In genomic region chr19:53190232-53190631, GRCm38 (mm10) we compare ENCODE assay signal across 19 mouse cellular contexts. TPM values are rescaled to one million over a fixed set of nuclear protein-coding genes. Genes with fewer than 3 reads are reported as not detected.
DNase-seq lines count a peak whose midpoint lies in the region; ATAC-seq and TF ChIP-seq lines count a peak whose summit lies in the region.
"Had no signal": no experiment of that assay in that cellular context is flagged by ENCODE, and none has a peak within 500 bp of the region (broad histone marks: within the 10 kb centered on the region; RNA-seq: fewer than 3 reads in every experiment).

No protein-coding gene starts in this region.

- no peaks in the 10 kb centered on the region for H3K9me3 ChIP-seq in heart, embryonic 15.5 days (replicated peaks)
- H3K9me3 ChIP-seq in heart, embryonic 12.5 days (replicated peaks): no peaks in the 10 kb centered on the region
- no peaks in the 10 kb centered on the region for H3K9me3 ChIP-seq in heart, postnatal 0 days (replicated peaks; ENCODE audit: control insufficient read depth, low read length)
- H3K9me3 ChIP-seq: embryonic facial prominence, embryonic 13.5 days; midbrain, embryonic 12.5 days; neural tube, embryonic 12.5 days had no signal

- no peak overlapping the region for H3K9ac ChIP-seq in heart, embryonic 15.5 days
- H3K9ac ChIP-seq in heart, embryonic 12.5 days: no peak overlapping the region
- H3K9ac ChIP-seq in heart, postnatal 0 days (replicated peaks; ENCODE audit: low read depth, low read length): no peak overlapping the region
- H3K9ac ChIP-seq: embryonic facial prominence, embryonic 13.5 days; midbrain, embryonic 12.5 days; neural tube, embryonic 12.5 days had no signal

- H3K27me3 ChIP-seq in cerebellum, adult 2 months (ENCODE audit: control insufficient read depth, insufficient read depth, low read length): no peaks in the 10 kb centered on the region
- no peaks in the 10 kb centered on the region for H3K27me3 ChIP-seq in heart, embryonic 15.5 days
- H3K27me3 ChIP-seq in heart, embryonic 12.5 days (replicated peaks): no peaks in the 10 kb centered on the region
- no peaks in the 10 kb centered on the region for H3K27me3 ChIP-seq in heart, postnatal 0 days (ENCODE audit: control insufficient read depth, insufficient read depth, low read length)
- H3K27me3 ChIP-seq: embryonic facial prominence, embryonic 13.5 days; midbrain, embryonic 12.5 days; neural tube, embryonic 12.5 days had no signal

- TF ChIP-seq EP300 in heart, postnatal 0 days (IDR thresholded peaks at IDR 0.05; ENCODE audit: low read depth): no peak

- no peak for TF ChIP-seq CTCF in cerebellum, adult 2 months (IDR thresholded peaks at IDR 0.05; ENCODE audit: borderline replicate concordance, insufficient read depth, low read depth, low read length)
- TF ChIP-seq CTCF in heart, postnatal 0 days (IDR thresholded peaks at IDR 0.05; ENCODE audit: low read depth): no peak

- peaks cover 26% of the 10 kb centered on the region for H3K4me1 ChIP-seq in cerebellum, adult 2 months (ENCODE audit: control insufficient read depth, insufficient read depth, low read length)
- H3K4me1 ChIP-seq in heart, embryonic 15.5 days (replicated peaks): peaks cover 79% of the 10 kb centered on the region
- H3K4me1 ChIP-seq in heart, embryonic 12.5 days (replicated peaks): peaks cover 80% of the 10 kb centered on the region
- H3K4me1 ChIP-seq in heart, postnatal 0 days (ENCODE audit: control insufficient read depth, insufficient read depth): peaks cover 80% of the 10 kb centered on the region

- ATAC-seq in heart, embryonic 15.5 days (replicated peaks; ENCODE audit: insufficient number of reproducible peaks, insufficient read depth, low FRiP score, low read depth): no peak
- no peak for ATAC-seq in heart, embryonic 12.5 days (ENCODE audit: insufficient number of reproducible peaks, low FRiP score)
- peak; percentile 47; the same call in 1 of the 2 replicates for ATAC-seq in heart, postnatal 0 days (ENCODE audit: insufficient read depth, low read depth)
- peak; percentile 35; the same call in 1 of the 2 replicates for ATAC-seq in megakaryocyte-erythroid progenitor cell, adult 5-6 weeks (replicated peaks; ENCODE audit: low FRiP score, low TSS enrichment, poor library complexity, severe bottlenecking)
- ATAC-seq: forebrain, embryonic 14.5 days; lung, postnatal 0 days had no signal

- no peak for DNase-seq in cerebellum, adult 2 months
- DNase-seq in cerebellum, postnatal 36 days: no peak
- DNase-seq in heart, postnatal 0 days (ENCODE audit: low spot score): no peak
- DNase-seq in kidney, adult 11 months: no peak
- no peak for DNase-seq in frontal cortex, postnatal 36 days (ENCODE audit: low spot score in 2 of 2)
- DNase-seq: adrenal gland, postnatal 36 days; kidney, adult 18-20 months; right cerebral cortex, postnatal 14 days; spleen, adult 18-20 months; thymus, postnatal 36 days had no signal

- H3K36me3 ChIP-seq in heart, embryonic 15.5 days: no peaks in the 10 kb centered on the region
- H3K36me3 ChIP-seq in heart, embryonic 12.5 days: peaks cover 5% of the 10 kb centered on the region
- no peaks in the 10 kb centered on the region for H3K36me3 ChIP-seq in heart, postnatal 0 days (replicated peaks; ENCODE audit: control insufficient read depth, insufficient read depth, low read length)
- H3K36me3 ChIP-seq: embryonic facial prominence, embryonic 13.5 days; midbrain, embryonic 12.5 days; neural tube, embryonic 12.5 days had no signal

- no peak for TF ChIP-seq POLR2A in cerebellum, adult 2 months (IDR thresholded peaks at IDR 0.05; ENCODE audit: borderline replicate concordance, insufficient read depth, low read length)

- peak overlapping the region; percentile 55; the same call in 1 of the 2 replicates for H3K27ac ChIP-seq in cerebellum, adult 2 months (ENCODE audit: insufficient read depth, low read length)
- peak overlapping the region; percentile 48 for H3K27ac ChIP-seq in heart, embryonic 15.5 days
- no peak overlapping the region for H3K27ac ChIP-seq in heart, embryonic 12.5 days (ENCODE audit: poor library complexity, severe bottlenecking)
- H3K27ac ChIP-seq in heart, postnatal 0 days (ENCODE audit: low read depth): peak overlapping the region; percentile 72
- H3K27ac ChIP-seq: embryonic facial prominence, embryonic 13.5 days; kidney, postnatal 0 days; midbrain, embryonic 12.5 days; neural tube, embryonic 12.5 days had no signal

- 60% methylated on average over 3 of the region's 3 CpGs for WGBS in cerebellum, adult 2 months
- 57% methylated on average over 3 of the region's 3 CpGs for WGBS in heart, embryonic 15.5 days
- WGBS in heart, embryonic 12.5 days: 52% methylated on average over 3 of the region's 3 CpGs
- WGBS in heart, postnatal 0 days: 42% methylated on average over 3 of the region's 3 CpGs

- H3K4me2 ChIP-seq in heart, embryonic 15.5 days: no peak overlapping the region
- no peak overlapping the region for H3K4me2 ChIP-seq in heart, embryonic 12.5 days
- no peak overlapping the region for H3K4me2 ChIP-seq in heart, postnatal 0 days (ENCODE audit: low read depth, low read length)
- H3K4me2 ChIP-seq: embryonic facial prominence, embryonic 13.5 days; midbrain, embryonic 12.5 days; neural tube, embryonic 12.5 days had no signal

- H3K4me3 ChIP-seq in cerebellum, adult 2 months (replicated peaks; ENCODE audit: insufficient read depth, low read depth, low read length): no peak overlapping the region
- H3K4me3 ChIP-seq in heart, embryonic 15.5 days: no peak overlapping the region
- no peak overlapping the region for H3K4me3 ChIP-seq in heart, embryonic 12.5 days
- H3K4me3 ChIP-seq in heart, postnatal 0 days (ENCODE audit: low read depth, low read length): no peak overlapping the region
- H3K4me3 ChIP-seq: embryonic facial prominence, embryonic 13.5 days; midbrain, embryonic 12.5 days; neural tube, embryonic 12.5 days had no signal

RNA-seq across cellular contexts. Expression of gene Add3, which starts 50.0 kb away (rescaled TPM):
- polyA plus RNA-seq in cerebellum, adult 2 months (2012; rRNA removed): 80.2 and 89.4 TPM in 2 replicates
- polyA plus RNA-seq in heart, embryonic 15.5 days (2015; fragmentation: Nextera tagmentation; extraction: Ambion mirVana): 112 and 118 TPM in 2 replicates
- 154 and 157 TPM in 2 replicates for polyA plus RNA-seq in heart, embryonic 12.5 days (2016; fragmentation: Nextera tagmentation; extraction: Ambion mirVana)
- total RNA-seq in heart, postnatal 0 days (2014; rRNA removed; ENCODE audit: low replicate concordance): 62.1 and 78.8 TPM in 2 replicates
- 81.2 and 82.9 TPM in 2 replicates for polyA plus RNA-seq in heart, postnatal 0 days (2015; fragmentation: Nextera tagmentation; extraction: Ambion mirVana)
- total RNA-seq in megakaryocyte-erythroid progenitor cell, adult 5-6 weeks (2014; fragmentation: Nextera tagmentation): 21.4 and 29.3 TPM in 2 replicates
- total RNA-seq in megakaryocyte-erythroid progenitor cell, adult 5-6 weeks (2017): 37.2 and 52.9 TPM in 2 replicates

Comparison
In these comparisons a context has a peak if more than half of its experiments do, and no peak if none do; other contexts are left out.
1. ATAC-seq: peak in heart, postnatal 0 days (single experiment) and megakaryocyte-erythroid progenitor cell, adult 5-6 weeks (single experiment); none in heart, embryonic 15.5 days (single experiment) and heart, embryonic 12.5 days (single experiment).